Mouse (Mus musculus) hindbrain, embryonic 16.5 days (tissue): ENCODE results near the gene Fstl5. TPM values are rescaled to one million over a fixed set of nuclear protein-coding genes. Genes with fewer than 3 reads are reported as not detected.

Experiments
- ATAC-seq: fragments of 200-750 bp; cut with Nextera tagmentation; 2 replicates; pipeline ENCODE4 v1.8.0; 2017; ENCODE audit warnings: moderate TSS enrichment, moderate library complexity
- H3K27ac ChIP-seq: fragments of 300-500 bp; sonication (generic); 2 replicates; pipeline ENCODE4 v1.5.1; 2014; ENCODE audit warnings: low read depth, mild to moderate bottlenecking, control low read depth, low read length, moderate library complexity
- H3K27me3 ChIP-seq: fragments of 300-500 bp; sonication (generic); replicated peaks from 2 replicates; pipeline ENCODE4 v1.6.1; 2014; ENCODE audit warnings: low read length; ENCODE audit not compliant: control insufficient read depth, insufficient read depth
- H3K36me3 ChIP-seq: fragments of 300-500 bp; sonication (generic); 2 replicates; pipeline ENCODE4 v1.6.1; 2014; ENCODE audit warnings: mild to moderate bottlenecking, low read length, moderate library complexity, mixed read lengths; ENCODE audit not compliant: control insufficient read depth, insufficient read depth
- H3K4me1 ChIP-seq: fragments of 300-500 bp; sonication (generic); 2 replicates; pipeline ENCODE4 v1.6.1; 2014; ENCODE audit warnings: low read depth, low read length; ENCODE audit not compliant: control insufficient read depth, insufficient read depth
- H3K4me2 ChIP-seq: fragments of 300-500 bp; sonication (generic); 2 replicates; pipeline ENCODE4 v1.6.1; 2014; ENCODE audit warnings: mild to moderate bottlenecking, low read length, control low read depth, moderate library complexity
- H3K4me3 ChIP-seq: fragments of 300-500 bp; sonication (generic); 2 replicates; pipeline ENCODE4 v1.5.1; 2014; ENCODE audit warnings: mild to moderate bottlenecking, low read length, control low read depth, moderate library complexity
- H3K9ac ChIP-seq: fragments of 300-500 bp; sonication (generic); 2 replicates; pipeline ENCODE4 v1.6.1; 2014; ENCODE audit warnings: low read depth, mild to moderate bottlenecking, control low read depth, low read length, moderate library complexity
- H3K9me3 ChIP-seq: fragments of 300-500 bp; sonication (generic); 2 replicates; pipeline ENCODE4 v1.6.1; 2014; ENCODE audit warnings: mild to moderate bottlenecking, low read length, moderate library complexity; ENCODE audit not compliant: control insufficient read depth
- WGBS: fragments of 180-500 bp; shearing (Covaris S2); extraction: QIAGEN DNeasy Blood & Tissue Kit; methylation state at CpG from one replicate; pipeline ENCODE4 v1.1.7; 2014; 5-methylcytosine and 5-hydroxymethylcytosine counted together
- polyA plus RNA-seq: library from polyadenylated mRNA; unstranded; fragments of >200 nt; fragmentation: Nextera tagmentation; extraction: Ambion mirVana; gene quantifications from 2 replicates; pipeline ENCODE4 v1.2.1, GENCODE M21; 2015

Gene Fstl5
- 62.5 and 65.7 TPM in 2 replicates for polyA plus RNA-seq

DNA sequence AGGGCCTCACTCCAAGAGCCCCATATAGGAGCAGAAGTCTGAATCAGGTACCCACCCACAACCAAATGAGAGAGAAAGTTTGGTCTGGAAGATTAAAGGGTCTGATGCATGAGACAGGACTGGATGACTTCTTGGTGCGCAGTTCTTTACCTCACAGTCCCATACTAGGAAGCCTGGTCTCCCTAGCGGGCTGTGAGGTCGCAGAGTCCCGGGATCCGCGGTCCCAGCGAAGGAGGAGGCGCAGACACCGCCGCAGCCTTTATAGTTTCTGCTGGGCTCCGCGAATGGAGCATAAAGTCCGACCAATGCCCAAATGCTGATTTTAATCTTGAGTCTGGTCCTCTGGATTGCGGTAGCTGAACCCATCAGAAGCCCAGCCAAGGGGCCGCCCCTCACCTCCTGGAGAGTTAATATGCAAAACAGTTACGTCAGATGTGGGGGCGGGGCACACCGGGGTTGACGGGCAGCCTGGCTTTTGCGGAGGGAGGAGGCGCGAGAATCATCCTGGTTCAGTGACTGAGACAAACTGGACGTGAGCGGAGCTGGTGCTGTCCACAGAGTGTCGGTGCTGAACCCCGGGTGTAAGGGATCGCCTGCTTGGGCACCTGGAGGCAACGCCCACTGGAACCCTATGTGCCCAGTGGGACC lies at the start of gene Fstl5:
Gene Fstl5 (plus strand): TSS at position 211 of the 648 bp plus-strand sequence.
- Histone ChIP-seq H3K4me3 (peak within 1 kb of the TSS; percentile 66), H3K27ac (peak within 1 kb of the TSS; percentile 74), H3K27me3 (no peaks in the 10 kb centered on the region), H3K4me2 (peak within 1 kb of the TSS; percentile 64), H3K4me1 (no peaks in the 10 kb centered on the region; the same call in 1 of the 2 replicates), H3K9me3 (no peaks in the 10 kb centered on the region), H3K36me3 (no peaks in the 10 kb centered on the region), H3K9ac (peak within 1 kb of the TSS; percentile 61)
- 0% methylated on average over 28 of the region's 28 CpGs for WGBS
- ATAC-seq, result peak; percentile 96

DNA sequence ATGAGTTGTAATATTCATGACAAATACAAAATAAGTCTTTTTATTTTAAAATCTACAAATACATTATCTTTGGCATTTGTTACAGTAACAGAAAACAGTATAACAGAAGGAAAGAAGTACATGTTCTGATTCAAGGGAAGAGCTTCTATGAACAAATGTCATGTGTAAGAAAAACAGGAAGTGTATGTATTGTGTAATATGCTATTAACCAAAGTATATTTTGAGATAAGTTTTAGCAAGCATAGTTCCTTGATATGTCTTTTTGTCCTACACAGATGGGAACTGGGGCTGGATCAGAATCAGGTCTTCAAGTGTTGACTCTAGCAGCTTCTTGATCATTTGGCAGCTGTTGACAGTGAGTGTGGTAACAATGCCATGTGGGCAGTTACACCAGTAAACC lies 48.5 kb upstream of the Fstl5 start:
- no peaks in the 10 kb centered on the region for H3K4me1 ChIP-seq
- H3K4me2 ChIP-seq, result no peak overlapping the region
- no peaks in the 10 kb centered on the region for H3K36me3 ChIP-seq
- H3K27me3 ChIP-seq, result no peaks in the 10 kb centered on the region
- no peak overlapping the region for H3K27ac ChIP-seq
- ATAC-seq, result no peak
- H3K4me3 ChIP-seq, result no peak overlapping the region
- no peak overlapping the region for H3K9ac ChIP-seq
- H3K9me3 ChIP-seq, result no peaks in the 10 kb centered on the region

- ATAC-seq, result no peak
- no peaks in the 10 kb centered on the region for H3K27me3 ChIP-seq
Measured at GRCm38 (mm10) chr3:76051124-76051523, 22.9 kb upstream of the Fstl5 start.

GRCm38 (mm10) chr3:76061996-76062395 lies 12.1 kb upstream of the Fstl5 start:
- no peak overlapping the region for H3K27ac ChIP-seq
- no peaks in the 10 kb centered on the region for H3K36me3 ChIP-seq
- no peak overlapping the region for H3K4me2 ChIP-seq
- H3K4me3 ChIP-seq, result no peak overlapping the region
- H3K9ac ChIP-seq, result no peak overlapping the region
- H3K9me3 ChIP-seq, result no peaks in the 10 kb centered on the region
- H3K4me1 ChIP-seq, result no peaks in the 10 kb centered on the region
- H3K27me3 ChIP-seq, result no peaks in the 10 kb centered on the region
- ATAC-seq, result no peak
- WGBS, result 95% methylated on average over 1 of the region's 1 CpGs

More at GRCm38 (mm10) chr3:76051124-76051523, 22.9 kb upstream of the Fstl5 start:
- Histone ChIP-seq H3K4me1 (no peaks in the 10 kb centered on the region), H3K9me3 (no peaks in the 10 kb centered on the region), H3K27ac (no peak overlapping the region), H3K9ac (no peak overlapping the region), H3K4me2 (no peak overlapping the region), H3K36me3 (no peaks in the 10 kb centered on the region), H3K4me3 (no peak overlapping the region)
- WGBS, result 79% methylated on average over 3 of the region's 3 CpGs

GRCm38 (mm10) chr3:76067920-76068319 lies 6.2 kb upstream of the Fstl5 start:
- Histone ChIP-seq H3K9ac (no peak overlapping the region), H3K4me3 (no peak overlapping the region), H3K4me1 (no peaks in the 10 kb centered on the region), H3K9me3 (no peaks in the 10 kb centered on the region), H3K27me3 (no peaks in the 10 kb centered on the region), H3K4me2 (no peak overlapping the region), H3K27ac (no peak overlapping the region), H3K36me3 (no peaks in the 10 kb centered on the region)
- ATAC-seq, result peak; percentile 68; the same call in 1 of the 2 replicates
- WGBS, result 3% methylated on average over 3 of the region's 3 CpGs

DNA sequence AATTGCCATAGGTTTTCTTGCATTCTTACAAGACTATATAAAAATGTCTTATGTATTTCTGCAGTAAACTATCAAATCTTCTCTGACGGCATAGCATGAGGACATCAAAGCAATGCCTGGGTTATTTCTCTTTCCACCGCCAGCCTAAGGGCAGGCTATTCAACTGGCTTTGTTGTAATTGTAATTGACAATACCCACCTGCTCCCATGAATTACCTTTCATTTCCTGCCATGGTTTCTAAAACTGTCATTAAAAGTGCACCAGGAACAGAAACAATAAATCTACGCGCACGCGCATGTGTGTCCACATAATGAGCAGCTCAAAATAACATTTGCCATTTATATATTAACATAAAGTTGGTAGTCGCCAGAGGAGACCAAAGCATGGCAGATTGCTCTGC lies 1.2 kb upstream of the Fstl5 start:
- 48% methylated on average over 7 of the region's 7 CpGs for WGBS
- no peak for ATAC-seq
- no peaks in the 10 kb centered on the region; the same call in 1 of the 2 replicates for H3K4me1 ChIP-seq
- no peak overlapping the region for H3K9ac ChIP-seq
- no peak overlapping the region for H3K4me3 ChIP-seq
- H3K36me3 ChIP-seq, result no peaks in the 10 kb centered on the region
- no peak overlapping the region for H3K4me2 ChIP-seq
- no peaks in the 10 kb centered on the region for H3K9me3 ChIP-seq
- no peak overlapping the region for H3K27ac ChIP-seq
- H3K27me3 ChIP-seq, result no peaks in the 10 kb centered on the region

DNA sequence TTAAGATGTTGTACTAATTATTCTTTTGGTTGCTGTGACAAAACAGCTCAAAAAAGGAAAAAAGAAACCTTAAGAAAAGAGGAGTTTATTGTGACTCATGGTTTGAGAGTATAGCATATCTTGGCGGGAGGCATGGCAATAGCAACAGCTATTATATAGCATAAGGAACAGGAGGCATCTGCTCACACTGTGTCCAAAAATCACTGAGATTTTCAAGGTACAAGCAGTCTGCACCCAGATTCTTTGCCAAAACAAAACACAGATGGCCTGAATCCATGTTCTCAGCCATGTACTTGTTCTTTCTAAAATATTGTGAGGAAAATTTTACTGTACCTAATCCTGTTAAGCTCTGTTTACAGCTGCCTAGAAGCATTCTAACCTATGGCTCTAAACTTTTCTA lies 66.4 kb downstream of the Fstl5 start:
- ATAC-seq, result no peak
- WGBS, result 79% methylated on average over 1 of the region's 1 CpGs

GRCm38 (mm10) chr3:76147846-76148245 lies 73.8 kb downstream of the Fstl5 start:
- no peaks in the 10 kb centered on the region for H3K9me3 ChIP-seq
- no peak overlapping the region for H3K27ac ChIP-seq
- no peak overlapping the region for H3K9ac ChIP-seq
- H3K36me3 ChIP-seq, result no peaks in the 10 kb centered on the region
- H3K27me3 ChIP-seq, result no peaks in the 10 kb centered on the region
- H3K4me2 ChIP-seq, result no peak overlapping the region
- no peaks in the 10 kb centered on the region for H3K4me1 ChIP-seq
- no peak overlapping the region for H3K4me3 ChIP-seq
- 93% methylated on average over 11 of the region's 11 CpGs for WGBS
- no peak for ATAC-seq

More for the DNA sequence above, 66.4 kb downstream of the Fstl5 start:
- Histone ChIP-seq H3K36me3 (no peaks in the 10 kb centered on the region), H3K27me3 (no peaks in the 10 kb centered on the region), H3K4me1 (no peaks in the 10 kb centered on the region), H3K4me3 (no peak overlapping the region), H3K4me2 (no peak overlapping the region), H3K27ac (no peak overlapping the region), H3K9ac (no peak overlapping the region), H3K9me3 (no peaks in the 10 kb centered on the region)

- H3K9ac ChIP-seq, result no peak overlapping the region
- 85% methylated on average over 2 of the region's 2 CpGs for WGBS
- no peak overlapping the region for H3K27ac ChIP-seq
- no peaks in the 10 kb centered on the region for H3K36me3 ChIP-seq
- ATAC-seq, result no peak
- H3K4me2 ChIP-seq, result no peak overlapping the region
- H3K9me3 ChIP-seq, result no peaks in the 10 kb centered on the region
- no peak overlapping the region for H3K4me3 ChIP-seq
- H3K4me1 ChIP-seq, result no peaks in the 10 kb centered on the region
- no peaks in the 10 kb centered on the region for H3K27me3 ChIP-seq
Measured at GRCm38 (mm10) chr3:76238834-76239233, 164.8 kb downstream of the Fstl5 start.
